ENCODE assay signal across 8 mouse cellular contexts in the genomic region with DNA sequence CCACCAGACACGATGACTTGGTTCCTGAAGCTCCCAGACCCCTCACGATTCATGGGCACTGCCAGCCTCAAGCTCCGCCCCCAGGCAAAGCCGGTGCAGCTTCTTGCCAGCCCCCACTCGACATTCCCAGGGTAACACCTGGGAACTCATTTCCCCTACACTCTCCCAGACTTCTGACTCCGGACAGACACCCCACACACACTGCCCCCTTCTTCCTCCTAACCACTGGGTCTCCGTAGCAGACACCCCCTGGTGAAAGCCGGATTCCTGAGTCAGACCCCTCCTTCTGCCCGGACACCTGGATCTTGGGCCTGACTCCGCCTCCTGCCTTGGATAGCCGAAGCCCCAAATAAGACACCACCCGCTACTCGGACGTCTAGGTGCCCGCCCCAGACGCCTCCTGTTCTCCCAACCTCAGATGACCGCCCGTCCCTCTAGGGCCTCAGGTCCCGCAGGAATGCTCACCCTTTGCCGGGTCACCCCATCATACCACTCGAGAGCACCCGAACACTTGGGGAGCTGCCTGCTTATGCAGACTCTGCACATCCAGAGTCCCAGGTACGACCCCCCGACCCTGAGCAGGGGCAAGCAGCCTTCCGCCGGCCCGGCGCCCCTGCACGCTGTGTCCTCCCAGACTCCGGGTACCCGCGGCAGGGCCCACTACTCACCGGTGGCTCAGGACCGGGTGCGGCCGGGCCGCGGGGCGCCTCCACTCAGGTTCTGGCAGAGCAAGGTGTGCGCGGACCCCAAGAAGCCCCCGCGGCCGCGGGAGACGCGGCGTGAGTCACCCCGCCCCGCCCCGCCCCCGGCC. TPM values are rescaled to one million over a fixed set of nuclear protein-coding genes. Genes with fewer than 3 reads are reported as not detected.
DNase-seq lines count a peak whose midpoint lies in the region; ATAC-seq and TF ChIP-seq lines count a peak whose summit lies in the region.

Gene Cd164l2 (plus strand): TSS at position 381 of the 811 bp plus-strand sequence.
Gene Gpr3 (minus strand): TSS at position 786 of the 811 bp plus-strand sequence.

- H3K4me3 ChIP-seq in heart, embryonic 11.5 days (ENCODE audit: low read depth, low read length): peak within 1 kb of the TSS; percentile 62
- H3K4me3 ChIP-seq in embryonic facial prominence, embryonic 10.5 days: peak within 1 kb of the TSS; percentile 77
- H3K4me3 ChIP-seq in intestine, embryonic 16.5 days (ENCODE audit: low read length): peak within 1 kb of the TSS; percentile 61
- H3K4me3 ChIP-seq in olfactory bulb, adult 2 months (ENCODE audit: insufficient read depth, low read depth, low read length): peak within 1 kb of the TSS; percentile 78

- peak within 1 kb of the TSS; percentile 87 for H3K4me2 ChIP-seq in heart, embryonic 11.5 days
- peak within 1 kb of the TSS; percentile 84 for H3K4me2 ChIP-seq in intestine, embryonic 16.5 days (ENCODE audit: low read depth, low read length)

- WGBS in heart, embryonic 11.5 days (ENCODE audit: insufficient replicate concordance): 2% methylated on average over 52 of the region's 52 CpGs
- WGBS in embryonic facial prominence, embryonic 10.5 days: 1% methylated on average over 52 of the region's 52 CpGs
- 2% methylated on average over 51 of the region's 52 CpGs for WGBS in intestine, embryonic 16.5 days
- 2% methylated on average over 41 of the region's 52 CpGs for WGBS in olfactory bulb, adult 2 months

- TF ChIP-seq POLR2A in olfactory bulb, adult 2 months (IDR thresholded peaks at IDR 0.05; ENCODE audit: insufficient read depth, low read depth, low read length): no peak

- peak; percentile 15 for ATAC-seq in heart, embryonic 11.5 days (replicated peaks; ENCODE audit: insufficient number of reproducible peaks, low FRiP score, low TSS enrichment)
- ATAC-seq in intestine, embryonic 16.5 days: peak; percentile 55

- TF ChIP-seq CTCF in olfactory bulb, adult 2 months (IDR thresholded peaks at IDR 0.05; ENCODE audit: insufficient read depth, low read depth, low read length): no peak

- H3K27me3 ChIP-seq in heart, embryonic 11.5 days (ENCODE audit: control insufficient read depth, insufficient read depth, low read length): peaks cover 40% of the 10 kb centered on the region
- H3K27me3 ChIP-seq in embryonic facial prominence, embryonic 10.5 days (replicated peaks; ENCODE audit: low read depth, poor library complexity, severe bottlenecking): peaks cover 84% of the 10 kb centered on the region
- peaks cover 8% of the 10 kb centered on the region for H3K27me3 ChIP-seq in intestine, embryonic 16.5 days (replicated peaks; ENCODE audit: control insufficient read depth, insufficient read depth, low read length)

- DNase-seq in heart, postnatal 14 days: no peak
- DNase-seq in CD4-positive helper T cell, adult 2 months (ENCODE audit: low read depth, low spot score): peak; percentile 27
- no peak for DNase-seq in embryonic facial prominence, embryonic 10.5 days (ENCODE audit: low spot score)
- no peak for DNase-seq in spleen, postnatal 4 days (ENCODE audit: low spot score in 2 of 2)
- DNase-seq in spleen, postnatal 36 days (ENCODE audit: low spot score in 2 of 2): no peak

- intact Hi-C loops in heart, postnatal 14 days (cut with DNase I): loop anchor here (5.0 kb wide), 2 partner anchors 40 to 265 kb away; no protein-coding TSS in a partner anchor

- H3K36me3 ChIP-seq in heart, embryonic 11.5 days (ENCODE audit: control insufficient read depth, insufficient read depth, low read length): no peaks in the 10 kb centered on the region
- no peaks in the 10 kb centered on the region for H3K36me3 ChIP-seq in embryonic facial prominence, embryonic 10.5 days (replicated peaks)
- no peaks in the 10 kb centered on the region for H3K36me3 ChIP-seq in intestine, embryonic 16.5 days (ENCODE audit: control insufficient read depth, insufficient read depth, low read length)

- H3K4me1 ChIP-seq in heart, embryonic 11.5 days (ENCODE audit: control insufficient read depth, insufficient read depth, low read length): peaks cover 10% of the 10 kb centered on the region
- H3K4me1 ChIP-seq in embryonic facial prominence, embryonic 10.5 days: peaks cover 35% of the 10 kb centered on the region
- H3K4me1 ChIP-seq in intestine, embryonic 16.5 days (ENCODE audit: control insufficient read depth, insufficient read depth, low read length): peaks cover 13% of the 10 kb centered on the region
- peaks cover 17% of the 10 kb centered on the region for H3K4me1 ChIP-seq in olfactory bulb, adult 2 months (ENCODE audit: control insufficient read depth, insufficient read depth, low read length)

- no peaks in the 10 kb centered on the region for H3K9me3 ChIP-seq in heart, embryonic 11.5 days (replicated peaks; ENCODE audit: control insufficient read depth, low read length)
- no peaks in the 10 kb centered on the region for H3K9me3 ChIP-seq in embryonic facial prominence, embryonic 10.5 days
- H3K9me3 ChIP-seq in intestine, embryonic 16.5 days (ENCODE audit: control insufficient read depth, low read length): no peaks in the 10 kb centered on the region

- peak within 1 kb of the TSS; percentile 65 for H3K9ac ChIP-seq in heart, embryonic 11.5 days (ENCODE audit: low read depth, low read length)
- peak within 1 kb of the TSS; percentile 55 for H3K9ac ChIP-seq in intestine, embryonic 16.5 days (ENCODE audit: low read depth, low read length)

- no peak within 1 kb of the TSS for H3K27ac ChIP-seq in heart, embryonic 11.5 days (ENCODE audit: low read depth, low read length)
- H3K27ac ChIP-seq in embryonic facial prominence, embryonic 10.5 days (replicated peaks): peak within 1 kb of the TSS; percentile 55; the same call in 1 of the 2 replicates
- no peak within 1 kb of the TSS for H3K27ac ChIP-seq in intestine, embryonic 16.5 days (ENCODE audit: low read length)
- peak within 1 kb of the TSS; percentile 68; the same call in 1 of the 2 replicates for H3K27ac ChIP-seq in olfactory bulb, adult 2 months (ENCODE audit: insufficient read depth, low read depth, low read length)

RNA-seq across cellular contexts. Expression of gene Cd164l2, which starts in this region (rescaled TPM):
- 0.27 and 0.77 TPM in 2 replicates for polyA plus RNA-seq in heart, embryonic 11.5 days (2014; fragmentation: Nextera tagmentation; extraction: Ambion mirVana)
- total RNA-seq in heart, postnatal 14 days (2021): not detected
- 3.0 and 5.2 TPM in 2 replicates for polyA plus RNA-seq in embryonic facial prominence, embryonic 10.5 days (2016; fragmentation: Nextera tagmentation; extraction: Ambion mirVana)
- polyA plus RNA-seq in intestine, embryonic 16.5 days (2015; fragmentation: Nextera tagmentation; extraction: Ambion mirVana): 1.6 and 2.0 TPM in 2 replicates
- polyA plus RNA-seq in olfactory bulb, adult 2 months (2012; ENCODE audit: insufficient read depth, insufficient read length, low replicate concordance, missing spikeins): not detected in 2 replicates

RNA-seq across cellular contexts. Expression of gene Gpr3, which starts in this region (rescaled TPM):
- polyA plus RNA-seq in heart, embryonic 11.5 days (2014; fragmentation: Nextera tagmentation; extraction: Ambion mirVana): 0.37 and 0.61 TPM in 2 replicates
- under 1 TPM in 1 of 2 experiments, not detected in 1; 0.22 TPM for total RNA-seq in heart, postnatal 14 days (2021)
- 0.11 and 0.57 TPM in 2 replicates for polyA plus RNA-seq in embryonic facial prominence, embryonic 10.5 days (2016; fragmentation: Nextera tagmentation; extraction: Ambion mirVana)
- polyA plus RNA-seq in intestine, embryonic 16.5 days (2015; fragmentation: Nextera tagmentation; extraction: Ambion mirVana): 0.05 and 0.24 TPM in 2 replicates
- not detected in 2 replicates for polyA plus RNA-seq in olfactory bulb, adult 2 months (2012; ENCODE audit: insufficient read depth, insufficient read length, low replicate concordance, missing spikeins)

Comparison
In these comparisons a context has a peak if more than half of its experiments do, and no peak if none do; other contexts are left out.
1. Peak in ATAC-seq, H3K4me3 ChIP-seq, H3K9ac ChIP-seq and H3K4me2 ChIP-seq in heart, embryonic 11.5 days; RNA of the genes that start here not detected or under 1 TPM.
2. H3K27ac ChIP-seq: peak in embryonic facial prominence, embryonic 10.5 days (single experiment) and olfactory bulb, adult 2 months (single experiment); none in heart, embryonic 11.5 days (single experiment) and intestine, embryonic 16.5 days (single experiment).
3. Peak in every context shown above with its lines, with median percentiles within 50 percentile points of each other: H3K4me3 ChIP-seq.